Mouse (Mus musculus): ENCODE measurements at regions not wholly inside any gene's neighbourhood (a gene's known extent, or its start where the extent isn't known, plus 50 kb on each side); places are given as distances from the start of the nearest gene placed in this dataset.

GRCm38 (mm10) chr2:75244311-75245033 is 414.6 kb upstream of the Hnrnpa3 start:
- DNase-seq: no peak

DNA sequence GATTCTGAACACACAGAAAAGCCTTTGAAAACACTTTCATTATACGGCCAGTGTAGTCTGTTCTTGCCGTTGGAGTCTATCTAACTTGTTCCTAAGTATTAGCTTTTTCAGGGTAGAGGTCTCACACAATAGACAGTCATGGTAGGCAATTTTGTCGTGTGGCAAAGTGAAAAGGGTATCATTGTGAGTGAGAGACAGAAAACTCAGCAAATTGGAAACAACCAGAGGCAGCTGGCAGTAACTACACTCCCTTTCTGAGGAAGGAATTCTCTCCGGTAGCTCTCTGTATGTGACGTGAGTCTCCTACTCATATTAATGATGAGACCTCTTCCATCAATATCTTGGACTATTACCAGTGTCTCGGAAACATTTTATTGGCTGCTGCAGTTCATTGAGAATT is 413.8 kb upstream of the Hnrnpa3 start:
- no peak for DNase-seq

- no peak for DNase-seq
Observed at GRCm38 (mm10) chr2:75245662-75246061, 413.4 kb upstream of the Hnrnpa3 start.

- DNase-seq: no peak
Observed at GRCm38 (mm10) chr2:75246082-75246743, 412.8 kb upstream of the Hnrnpa3 start.

- DNase-seq: no peak
Observed at GRCm38 (mm10) chr2:75248251-75248650, 410.8 kb upstream of the Hnrnpa3 start.

GRCm38 (mm10) chr2:75250507-75250906 is 408.6 kb upstream of the Hnrnpa3 start:
- DNase-seq: no peak

- DNase-seq: no peak
Observed at GRCm38 (mm10) chr2:75252829-75253228, 406.2 kb upstream of the Hnrnpa3 start.

- peak; percentile 72 to 75 for DNase-seq
Observed at GRCm38 (mm10) chr2:75265218-75265617, 393.8 kb upstream of the Hnrnpa3 start.

- DNase-seq: no peak
Observed at GRCm38 (mm10) chr2:75265739-75266699, 393.0 kb upstream of the Hnrnpa3 start.

DNA sequence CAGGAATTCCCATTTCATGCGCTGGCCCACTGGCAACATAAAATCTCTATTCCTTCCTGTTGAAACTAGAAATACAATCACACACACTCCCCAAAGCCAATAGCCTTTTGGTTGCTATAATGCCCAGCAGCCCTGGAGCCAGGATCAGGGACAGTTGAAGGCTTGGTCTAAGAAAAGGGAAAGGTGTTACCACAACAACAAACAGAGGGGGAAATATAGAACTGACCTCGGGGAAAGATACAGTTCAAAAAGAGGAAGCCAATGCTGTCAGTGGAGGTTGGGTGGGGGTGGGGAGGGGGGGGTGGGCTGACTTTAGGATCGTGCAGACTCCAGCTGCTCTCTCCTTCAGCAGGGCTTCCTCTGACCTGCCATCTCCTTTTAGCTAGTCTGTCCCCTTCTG is 391.1 kb upstream of the Hnrnpa3 start:
- DNase-seq: no peak

- peak; percentile 67 to 71 for DNase-seq
Observed at GRCm38 (mm10) chr2:75269446-75269845, 389.6 kb upstream of the Hnrnpa3 start.

DNA sequence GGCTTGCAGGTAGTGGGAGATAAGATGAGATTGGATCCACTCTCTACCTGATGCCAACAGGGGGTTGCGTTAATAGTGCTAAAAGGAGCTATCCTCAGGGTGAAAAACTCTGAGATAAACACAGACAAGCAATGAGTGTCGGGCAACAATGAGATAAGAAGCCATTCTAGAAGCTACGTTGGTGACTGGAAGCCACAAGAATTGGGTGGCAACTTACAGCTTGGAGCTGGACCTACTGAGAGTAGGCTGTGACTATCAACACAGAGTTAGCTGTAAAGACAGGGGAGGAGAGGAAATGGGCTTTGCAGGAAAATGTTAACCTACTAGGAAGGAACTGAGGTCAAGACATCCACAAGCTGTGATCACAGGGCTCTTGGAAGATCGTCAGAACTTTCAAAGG is 388.9 kb upstream of the Hnrnpa3 start:
- DNase-seq: no peak

DNA sequence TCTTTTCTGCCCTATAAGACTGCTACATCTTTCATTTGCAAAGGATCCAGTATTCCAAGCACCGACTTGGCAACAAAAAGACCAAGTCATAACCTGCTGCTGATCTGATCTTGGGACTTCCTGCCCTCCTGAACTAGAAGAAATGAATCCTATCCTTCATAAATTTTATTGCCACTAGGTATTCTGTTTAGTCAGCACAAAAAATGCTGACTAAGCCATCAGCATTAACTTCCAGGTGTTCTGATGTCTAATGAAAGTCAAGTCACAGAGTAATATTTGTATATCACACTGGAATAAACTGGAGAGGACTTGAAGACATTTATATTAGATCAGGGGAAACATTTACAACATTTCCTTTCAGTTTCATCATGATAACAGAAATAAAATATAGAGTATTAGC is 371.2 kb upstream of the Hnrnpa3 start:
- no peak for DNase-seq

- no peak for DNase-seq
Observed at GRCm38 (mm10) chr2:75291674-75292073, 367.4 kb upstream of the Hnrnpa3 start.

DNA sequence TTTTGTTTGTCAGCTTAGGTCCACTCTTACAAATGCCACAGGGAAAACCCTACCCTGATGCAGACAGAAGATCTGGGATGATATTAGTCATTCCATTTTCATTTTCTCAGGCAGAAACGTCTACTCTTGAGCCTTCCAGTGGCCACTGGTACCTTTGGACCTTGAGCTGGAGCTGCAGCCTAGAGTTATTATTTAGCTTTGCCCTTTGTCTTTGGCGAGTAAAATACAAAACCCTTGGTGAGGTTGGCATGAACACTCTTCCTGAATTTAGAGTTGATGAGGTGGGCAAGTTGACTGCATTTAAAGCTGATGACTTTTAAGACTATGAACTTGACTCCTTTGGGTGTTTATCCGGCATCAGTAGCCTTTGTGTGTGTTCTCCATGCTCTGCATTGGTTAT is 352.2 kb upstream of the Hnrnpa3 start:
- no peak for DNase-seq

GRCm38 (mm10) chr2:75311191-75311590 is 347.9 kb upstream of the Hnrnpa3 start:
- DNase-seq: no peak

GRCm38 (mm10) chr2:75312246-75312645 is 346.8 kb upstream of the Hnrnpa3 start:
- peak; percentile 29 to 55 for DNase-seq

GRCm38 (mm10) chr2:75315341-75315740 is 343.7 kb upstream of the Hnrnpa3 start:
- no peak for DNase-seq

GRCm38 (mm10) chr2:75318190-75318589 is 340.9 kb upstream of the Hnrnpa3 start:
- DNase-seq: no peak

- no peak for DNase-seq
Observed at GRCm38 (mm10) chr2:75324146-75324749, 334.8 kb upstream of the Hnrnpa3 start.

GRCm38 (mm10) chr2:75329598-75329997 is 329.5 kb upstream of the Hnrnpa3 start:
- no peak for DNase-seq

DNA sequence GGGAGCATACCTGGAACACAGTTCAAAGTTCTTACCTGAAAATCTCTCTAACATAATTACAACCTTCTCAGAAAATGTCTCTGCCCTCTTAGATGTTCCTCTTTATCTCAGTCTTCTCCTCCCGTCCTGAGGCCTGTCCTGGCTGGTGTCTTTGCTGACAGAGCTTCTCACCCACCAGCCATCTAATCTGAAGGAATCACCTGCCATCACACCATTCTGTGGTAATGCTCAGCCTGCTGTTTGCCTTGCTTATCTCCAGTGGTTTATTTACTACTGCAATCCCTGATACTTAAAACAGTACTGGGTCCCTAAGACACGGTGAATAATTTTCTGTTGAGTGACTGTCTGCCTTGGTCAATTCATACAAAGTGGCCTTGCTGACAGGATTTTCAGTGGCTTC is 317.8 kb upstream of the Hnrnpa3 start:
- DNase-seq: no peak

- DNase-seq: no peak
Observed at GRCm38 (mm10) chr2:75341726-75342280, 317.3 kb upstream of the Hnrnpa3 start.

All from cerebellum, postnatal 36 days (tissue).